Mouse (Mus musculus) midbrain, embryonic 14.5 days (tissue): ENCODE measurements around the gene Cdk19. TPM values are rescaled to one million over a fixed set of nuclear protein-coding genes. Genes with fewer than 3 reads are reported as not detected.

ENCODE experiments used
- ATAC-seq: fragments of 200-750 bp; cut with Nextera tagmentation; 2 replicates; pipeline ENCODE4 v1.8.0; 2017; ENCODE audit warnings: moderate number of reproducible peaks, moderate library complexity; ENCODE audit not compliant: low FRiP score, low TSS enrichment
- DNase-seq: peaks from one replicate; pipeline ENCODE4 v3.0.0-alpha.2; 2015
- H3K27ac ChIP-seq: fragments of 300-500 bp; sonication (generic); replicated peaks from 2 replicates; pipeline ENCODE4 v1.5.1; 2014; ENCODE audit warnings: mild to moderate bottlenecking, low read depth, low read length, moderate library complexity
- H3K27me3 ChIP-seq: fragments of 300-500 bp; sonication (generic); 2 replicates; pipeline ENCODE4 v1.6.1; 2014; ENCODE audit warnings: low read length, control low read depth, mixed read lengths; ENCODE audit not compliant: control insufficient read depth, insufficient read depth
- H3K36me3 ChIP-seq: fragments of 300-500 bp; sonication (generic); 2 replicates; pipeline ENCODE4 v1.6.1; 2014; ENCODE audit warnings: low read length, control low read depth; ENCODE audit not compliant: control insufficient read depth, insufficient read depth
- H3K4me1 ChIP-seq: fragments of 300-500 bp; sonication (generic); 2 replicates; pipeline ENCODE4 v1.6.1; 2014; ENCODE audit warnings: mild to moderate bottlenecking, antibody characterized with exemption, low read length, control low read depth; ENCODE audit not compliant: control insufficient read depth, insufficient read depth
- H3K4me2 ChIP-seq: fragments of 300-500 bp; sonication (generic); 2 replicates; pipeline ENCODE4 v1.6.1; 2014; ENCODE audit warnings: mild to moderate bottlenecking, low read length, moderate library complexity
- H3K4me3 ChIP-seq: fragments of 300-500 bp; sonication (generic); replicated peaks from 2 replicates; pipeline ENCODE4 v1.5.1; 2014; ENCODE audit warnings: low read depth, low read length
- H3K9ac ChIP-seq: fragments of 300-500 bp; sonication (generic); replicated peaks from 2 replicates; pipeline ENCODE4 v1.6.1; 2014; ENCODE audit warnings: mild to moderate bottlenecking, low read length, moderate library complexity
- H3K9me3 ChIP-seq: fragments of 300-500 bp; sonication (generic); 2 replicates; pipeline ENCODE4 v1.6.1; 2016; ENCODE audit warnings: low read length, control low read depth, mixed read lengths; ENCODE audit not compliant: control insufficient read depth
- WGBS: fragments of 180-500 bp; shearing (Covaris S2); extraction: QIAGEN DNeasy Blood & Tissue Kit; methylation state at CpG from one replicate; pipeline ENCODE4 v1.1.7; 2014; 5-methylcytosine and 5-hydroxymethylcytosine counted together
- polyA plus RNA-seq: library from polyadenylated mRNA; unstranded; fragments of >200 nt; fragmentation: Nextera tagmentation; extraction: Ambion mirVana; gene quantifications from 2 replicates; pipeline ENCODE4 v1.2.1, GENCODE M21; 2014

Cdk19 gene
- polyA plus RNA-seq, 1 experiment from 2014 or later = 13.1 TPM

- Histone ChIP-seq H3K4me3 (no peak overlapping the region), H3K9ac (no peak overlapping the region), H3K27me3 (no peaks in the 10 kb centered on the region), H3K36me3 (no peaks in the 10 kb centered on the region), H3K4me1 (peaks cover 14% of the 10 kb centered on the region), H3K4me2 (no peak overlapping the region), H3K9me3 (no peaks in the 10 kb centered on the region), H3K27ac (no peak overlapping the region)
- WGBS = 81% methylated on average over 3 of the region's 3 CpGs
- ATAC-seq (no peak), DNase-seq (no peak)
Measured at GRCm38 (mm10) chr10:40346776-40347403, 7.5 kb downstream of the Cdk19 start.

- WGBS = 80% methylated on average over 9 of the region's 9 CpGs
- H3K36me3 ChIP-seq = no peaks in the 10 kb centered on the region
- H3K4me3 ChIP-seq = no peak overlapping the region
- H3K4me1 ChIP-seq = peaks cover 14% of the 10 kb centered on the region
- H3K9ac ChIP-seq = no peak overlapping the region
- no peak for ATAC-seq
- no peaks in the 10 kb centered on the region for H3K27me3 ChIP-seq
- peak overlapping the region; percentile 67 for H3K4me2 ChIP-seq
- no peak for DNase-seq
- H3K9me3 ChIP-seq = no peaks in the 10 kb centered on the region
- H3K27ac ChIP-seq = no peak overlapping the region
Measured at GRCm38 (mm10) chr10:40347461-40347954, 8.1 kb downstream of the Cdk19 start.

- under 1% methylated on average over 76 of the region's 76 CpGs for WGBS
- ATAC-seq (peak; percentile 98), DNase-seq (peak; percentile 100)
- H3K27me3 ChIP-seq = no peaks in the 10 kb centered on the region
- H3K4me1 ChIP-seq = peaks cover 14% of the 10 kb centered on the region
- no peaks in the 10 kb centered on the region for H3K36me3 ChIP-seq
- peak overlapping the region; percentile 95 for H3K27ac ChIP-seq
- peak overlapping the region; percentile 92 for H3K4me3 ChIP-seq
- peak overlapping the region; percentile 75 for H3K4me2 ChIP-seq
- no peaks in the 10 kb centered on the region for H3K9me3 ChIP-seq
- peak overlapping the region; percentile 83 for H3K9ac ChIP-seq
Measured at GRCm38 (mm10) chr10:40348566-40349536, 9.5 kb downstream of the Cdk19 start.

- Histone ChIP-seq H3K4me1 (peaks cover 14% of the 10 kb centered on the region), H3K36me3 (no peaks in the 10 kb centered on the region), H3K27me3 (no peaks in the 10 kb centered on the region), H3K9me3 (no peaks in the 10 kb centered on the region), H3K4me3 (peak overlapping the region; percentile 92), H3K27ac (peak overlapping the region; percentile 95), H3K4me2 (peak overlapping the region; percentile 75), H3K9ac (peak overlapping the region; percentile 83)
- ATAC-seq (no peak; the same call in none of the 2 replicates), DNase-seq (peak; percentile 79)
- 0% methylated on average over 59 of the region's 62 CpGs for WGBS
Measured at GRCm38 (mm10) chr10:40349631-40350177, 10.3 kb downstream of the Cdk19 start.

GRCm38 (mm10) chr10:40350245-40350932 lies 11.0 kb downstream of the Cdk19 start:
- Histone ChIP-seq H3K36me3 (no peaks in the 10 kb centered on the region), H3K4me1 (peaks cover 14% of the 10 kb centered on the region), H3K4me2 (peak overlapping the region; percentile 75), H3K27ac (peak overlapping the region; percentile 95; the same call in 1 of the 2 replicates), H3K4me3 (peak overlapping the region; percentile 92), H3K9me3 (no peaks in the 10 kb centered on the region), H3K27me3 (no peaks in the 10 kb centered on the region), H3K9ac (peak overlapping the region; percentile 83)
- WGBS = 54% methylated on average over 12 of the region's 12 CpGs
- ATAC-seq (no peak), DNase-seq (no peak)

- ATAC-seq = no peak
- H3K4me3 ChIP-seq = peak overlapping the region; percentile 92; the same call in 1 of the 2 replicates
- no peaks in the 10 kb centered on the region for H3K36me3 ChIP-seq
- no peaks in the 10 kb centered on the region for H3K27me3 ChIP-seq
- peak overlapping the region; percentile 75 for H3K4me2 ChIP-seq
- WGBS = 56% methylated on average over 4 of the region's 4 CpGs
- DNase-seq = peak; percentile 20
- peaks cover 14% of the 10 kb centered on the region for H3K4me1 ChIP-seq
- no peaks in the 10 kb centered on the region for H3K9me3 ChIP-seq
- no peak overlapping the region for H3K27ac ChIP-seq
- no peak overlapping the region for H3K9ac ChIP-seq
Measured at GRCm38 (mm10) chr10:40351156-40351555, 11.8 kb downstream of the Cdk19 start.

- DNase-seq (no peak), ATAC-seq (no peak)
- H3K4me2 ChIP-seq = no peak overlapping the region
- peaks cover 14% of the 10 kb centered on the region for H3K4me1 ChIP-seq
- H3K4me3 ChIP-seq = no peak overlapping the region
- H3K27me3 ChIP-seq = no peaks in the 10 kb centered on the region
- WGBS = 89% methylated on average over 9 of the region's 9 CpGs
- no peaks in the 10 kb centered on the region for H3K36me3 ChIP-seq
- no peak overlapping the region for H3K27ac ChIP-seq
- no peaks in the 10 kb centered on the region for H3K9me3 ChIP-seq
- no peak overlapping the region for H3K9ac ChIP-seq
Measured at GRCm38 (mm10) chr10:40354081-40354480, 14.7 kb downstream of the Cdk19 start.

- ATAC-seq (no peak), DNase-seq (no peak)
- Histone ChIP-seq H3K9me3 (no peaks in the 10 kb centered on the region), H3K9ac (no peak overlapping the region), H3K4me3 (no peak overlapping the region), H3K4me1 (peaks cover 14% of the 10 kb centered on the region), H3K27me3 (no peaks in the 10 kb centered on the region), H3K36me3 (no peaks in the 10 kb centered on the region), H3K27ac (no peak overlapping the region), H3K4me2 (no peak overlapping the region)
- 82% methylated on average over 1 of the region's 1 CpGs for WGBS
Measured at GRCm38 (mm10) chr10:40354556-40354955, 15.2 kb downstream of the Cdk19 start.
